Mouse (Mus musculus) heart, postnatal 25 days (tissue): ENCODE results near the gene C1ra. TPM values are rescaled to one million over a fixed set of nuclear protein-coding genes. Genes with fewer than 3 reads are reported as not detected.
A peak's percentile ranks its signal among the peaks of the same experiment; 100 is the strongest.
"Not testable (repeated sequence)": the region's sequence is repeated elsewhere in the genome, so short reads cannot be mapped to it uniquely, and the experiment has no call there.

ENCODE experiments used
- DNase-seq: peaks from one replicate; pipeline ENCODE4 v3.0.0; 2022; ENCODE audit warnings: low spot score
- intact Hi-C: fragments of 180-260 bp; cut with DNase I; formaldehyde crosslinking; loops from one replicate; pipeline ENCODE4 v1.15.1; 2025
- total RNA-seq, 2 experiments: library from RNA; stranded (reverse); gene quantifications; 2 replicates each; pipeline ENCODE4 v1.2.3; 2021

C1ra gene
- total RNA-seq, 2 experiments from 2014 or later: 10.7 to 11.6 TPM

DNA sequence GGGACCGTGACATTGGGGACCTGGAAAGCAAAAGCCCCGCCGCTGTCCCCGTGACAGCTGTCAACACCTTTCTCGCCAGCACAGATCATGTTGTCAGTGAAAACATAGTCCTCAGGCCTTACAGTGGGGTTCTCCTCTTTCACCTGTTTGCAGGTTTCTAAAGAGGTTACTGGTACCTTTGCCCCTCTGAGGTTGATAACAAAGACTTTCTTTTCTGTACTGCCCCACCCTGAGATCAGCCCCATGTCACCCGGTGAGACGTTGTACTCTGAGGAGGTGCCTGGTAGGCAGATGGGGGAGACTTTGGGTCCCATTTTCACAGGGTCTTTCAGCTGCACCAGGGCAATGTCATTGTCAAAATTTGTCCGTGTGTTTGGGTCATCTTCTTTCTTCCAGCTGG lies 18.9 kb downstream of the C1ra start:
- intact Hi-C loops: no loop called here
- no peak for DNase-seq

DNA sequence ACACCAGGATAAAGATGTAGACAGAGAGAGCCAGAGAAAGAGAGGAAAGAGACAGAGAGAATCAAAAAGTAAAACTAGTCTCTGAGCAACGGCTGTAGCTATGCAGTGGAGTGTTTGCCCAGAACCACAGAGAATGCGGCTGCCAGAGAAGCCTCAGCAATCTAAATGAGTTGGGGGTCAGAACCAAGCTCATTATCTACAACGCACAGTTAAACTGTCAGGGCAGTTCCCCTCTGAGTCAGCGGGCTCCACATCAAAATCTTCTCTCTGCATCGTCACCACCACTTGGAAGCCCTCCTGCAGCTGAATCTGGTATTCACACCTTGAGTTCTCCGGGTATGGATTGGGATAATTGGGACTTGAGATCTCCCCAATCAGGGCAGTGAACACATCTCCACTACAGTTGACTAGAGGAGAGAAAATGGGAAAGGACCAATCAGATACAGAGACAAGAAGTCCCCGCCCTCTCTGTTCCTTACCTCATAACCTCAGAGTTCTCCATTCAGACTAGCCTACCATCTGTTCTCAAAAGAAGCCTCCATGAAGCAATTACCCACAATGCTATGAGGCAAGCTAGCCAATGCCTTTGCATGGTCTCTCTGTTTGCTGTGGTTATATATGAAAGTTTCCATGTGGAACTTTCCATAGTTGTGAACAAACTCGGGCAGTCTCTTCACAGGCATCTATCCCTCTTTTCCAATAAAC lies 24.1 kb downstream of the C1ra start:
- intact Hi-C loops, DNase-seq: not testable (repeated sequence)

DNA sequence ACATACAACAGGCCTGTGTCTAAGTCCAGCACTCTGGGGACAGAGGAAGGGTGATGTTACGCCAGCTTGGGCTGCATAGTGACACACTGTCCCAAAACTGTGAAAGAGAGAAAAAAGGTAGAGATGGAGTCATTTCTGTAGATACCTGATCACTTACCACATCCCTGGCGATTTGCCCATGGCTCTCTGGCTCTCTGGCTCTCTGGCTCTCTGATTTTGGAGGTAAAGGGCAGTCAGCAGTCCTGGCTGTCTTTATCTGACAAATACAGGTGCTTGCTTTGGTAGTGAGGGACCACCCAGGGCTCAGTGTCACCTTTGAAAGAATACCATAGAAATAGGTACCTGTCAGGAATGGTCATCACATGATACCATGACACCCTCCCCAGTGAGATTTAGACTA lies 29.0 kb downstream of the C1ra start:
- not testable (repeated sequence) for DNase-seq
- intact Hi-C loops: loop anchor here (5.0 kb wide), 1 partner anchor 49 kb away; the partner anchor contains the start of gene C1rl

DNA sequence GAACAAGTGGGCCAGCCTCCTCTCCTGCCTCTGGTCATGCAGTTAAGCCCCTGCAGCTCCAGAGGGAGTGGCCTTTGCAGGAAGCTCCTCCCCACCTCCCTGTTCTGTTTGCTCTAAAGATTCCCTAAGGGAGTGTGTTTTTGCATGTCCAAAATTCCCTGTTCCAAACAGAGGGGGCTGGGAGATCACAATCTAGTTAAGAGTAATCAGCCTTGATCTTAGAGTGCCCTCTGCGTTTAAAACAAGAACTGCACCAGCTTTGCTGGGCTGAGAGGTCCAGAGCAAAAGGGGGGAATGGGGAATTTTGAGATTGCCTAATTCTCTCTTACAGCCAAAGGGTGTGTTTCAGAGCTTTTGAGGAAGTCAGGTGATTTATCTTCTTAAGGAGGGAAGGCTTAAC lies 30.1 kb downstream of the C1ra start, which contains the start of gene C1s1:
C1s1 (minus strand) TSS at position 76 of the 400 bp plus-strand sequence.
- peak; percentile 14 for DNase-seq
- intact Hi-C loops: loop anchor here (5.0 kb wide), 1 partner anchor 50 kb away; the partner anchor contains the start of gene C1rl

DNA sequence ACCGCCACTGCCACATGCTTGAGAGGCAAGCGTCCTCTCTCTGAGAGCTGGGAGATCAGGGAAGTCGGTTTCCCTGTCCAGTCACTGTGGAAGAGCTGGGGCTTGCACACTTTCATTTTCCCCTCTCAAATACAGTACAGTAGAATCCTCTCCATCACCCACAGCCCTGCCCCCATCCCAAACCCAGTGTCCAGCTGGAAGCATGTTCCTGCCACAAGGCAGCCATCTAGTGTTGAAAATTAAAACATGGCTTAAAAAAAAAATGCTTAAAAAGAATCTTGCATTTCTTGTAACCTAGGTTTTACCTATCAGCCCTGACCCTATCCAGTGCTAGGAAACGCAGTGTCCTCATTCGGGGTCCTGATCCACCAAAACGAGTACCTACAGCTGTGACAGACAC lies 32.3 kb downstream of the C1ra start:
- DNase-seq: no peak
- intact Hi-C loops: loop anchor here (5.0 kb wide), 1 partner anchor 52 kb away; the partner anchor contains the start of gene C1rl

DNA sequence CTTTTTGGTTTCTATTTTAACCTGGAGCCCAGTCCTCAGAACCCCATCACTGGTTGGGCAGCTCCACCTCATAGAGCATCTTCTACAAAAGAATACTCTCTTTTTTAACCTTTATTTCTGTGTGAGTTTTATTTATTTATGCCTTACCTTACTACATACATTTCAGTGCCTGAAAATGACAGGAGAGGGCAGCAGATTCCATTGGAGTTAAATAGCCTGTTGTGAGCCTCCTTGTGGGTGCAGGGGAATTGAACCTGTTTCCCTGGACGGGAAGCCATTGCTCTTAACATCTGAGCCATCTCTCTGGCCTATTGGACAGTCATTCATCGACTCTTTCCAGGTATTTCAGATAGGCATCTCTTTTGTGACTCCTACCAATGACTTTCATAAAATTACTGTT lies 33.2 kb downstream of the C1ra start:
- intact Hi-C loops: no loop called here
- DNase-seq: no peak

DNA sequence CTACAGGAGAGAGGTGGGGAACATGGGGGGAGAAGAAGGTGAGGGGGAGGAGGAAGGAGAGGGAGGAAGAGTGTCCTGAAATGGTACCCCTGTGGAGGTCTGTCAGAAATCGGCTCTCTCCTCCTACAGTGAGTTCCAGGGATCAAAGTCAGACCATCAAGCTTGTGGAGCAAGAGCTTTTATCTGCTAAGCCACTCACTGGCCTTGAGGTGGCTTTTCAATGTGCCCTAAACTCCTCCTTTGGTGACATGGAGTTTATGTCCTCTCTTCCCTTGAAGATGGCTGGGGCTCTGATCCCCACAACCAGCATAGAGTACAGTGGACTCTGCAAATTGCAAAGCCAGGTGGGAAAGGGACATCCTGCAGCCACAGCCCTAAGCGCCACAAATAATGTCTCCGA lies 35.8 kb downstream of the C1ra start:
- intact Hi-C loops, DNase-seq: not testable (repeated sequence)

DNA sequence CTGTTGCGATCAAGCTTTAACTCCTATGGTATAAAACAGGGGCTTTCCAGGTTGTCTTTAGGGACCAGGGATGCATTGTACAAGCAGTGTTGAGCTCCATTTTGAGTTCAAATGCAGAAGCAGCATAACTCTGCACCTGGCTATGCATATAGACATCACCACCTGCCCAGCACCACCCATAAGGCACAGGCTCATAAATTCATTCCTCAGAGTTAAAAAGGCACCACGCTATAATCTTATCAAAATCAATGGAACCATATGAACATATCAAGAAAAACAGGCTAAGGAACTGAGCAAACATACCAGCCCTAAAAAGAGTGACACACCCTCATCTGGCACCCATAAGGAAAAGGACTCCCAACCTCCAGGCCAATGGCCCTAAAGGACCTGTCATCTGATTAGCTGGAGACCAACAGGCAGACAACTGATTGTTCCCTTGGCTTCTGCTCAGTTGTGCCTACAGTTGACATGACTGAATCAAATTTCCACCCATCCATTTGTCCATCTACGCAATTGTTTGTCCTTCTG lies 36.9 kb downstream of the C1ra start:
- intact Hi-C loops: no loop called here
- DNase-seq: no peak

DNA sequence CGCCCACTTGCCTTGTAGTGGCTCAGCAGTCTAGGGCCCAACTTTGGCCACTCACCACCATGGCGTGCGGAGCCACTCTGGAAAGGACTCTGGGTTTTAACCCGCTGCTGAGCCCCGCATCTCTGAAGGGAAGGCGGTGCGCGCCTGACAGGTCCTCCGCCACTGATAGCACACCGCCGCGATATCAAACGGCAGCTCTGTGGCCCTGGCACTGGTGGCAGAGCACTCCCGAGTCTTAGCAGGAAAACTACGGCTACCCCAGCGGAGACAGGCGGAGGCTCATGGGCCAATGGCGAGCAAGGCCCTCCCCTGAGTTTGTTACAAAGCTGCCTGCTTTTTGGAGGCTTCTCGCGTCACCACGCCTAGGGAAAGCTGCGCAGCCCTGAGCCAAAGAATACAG lies 40.6 kb downstream of the C1ra start:
- no peak for DNase-seq
- intact Hi-C loops: no loop called here

DNA sequence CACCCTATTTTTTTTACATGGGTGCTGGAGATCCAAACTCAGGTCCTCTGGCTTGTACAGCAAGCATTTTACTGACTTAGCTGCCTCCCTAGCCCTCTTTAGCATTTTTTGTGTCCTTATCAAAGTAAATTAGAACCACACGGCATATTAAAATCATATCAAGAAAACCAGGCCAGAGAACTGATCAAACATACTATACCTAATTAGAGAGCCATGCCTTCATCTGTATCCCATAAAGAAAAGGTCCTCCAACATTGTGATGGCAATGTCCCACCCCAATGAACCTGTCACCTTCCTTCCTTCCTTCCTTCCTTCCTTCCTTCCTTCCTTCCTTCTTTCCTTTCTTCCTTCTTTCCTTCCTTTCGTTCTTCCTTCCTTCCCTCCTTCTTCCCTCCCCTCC lies 43.8 kb downstream of the C1ra start:
- intact Hi-C loops, DNase-seq: not testable (repeated sequence)

DNA sequence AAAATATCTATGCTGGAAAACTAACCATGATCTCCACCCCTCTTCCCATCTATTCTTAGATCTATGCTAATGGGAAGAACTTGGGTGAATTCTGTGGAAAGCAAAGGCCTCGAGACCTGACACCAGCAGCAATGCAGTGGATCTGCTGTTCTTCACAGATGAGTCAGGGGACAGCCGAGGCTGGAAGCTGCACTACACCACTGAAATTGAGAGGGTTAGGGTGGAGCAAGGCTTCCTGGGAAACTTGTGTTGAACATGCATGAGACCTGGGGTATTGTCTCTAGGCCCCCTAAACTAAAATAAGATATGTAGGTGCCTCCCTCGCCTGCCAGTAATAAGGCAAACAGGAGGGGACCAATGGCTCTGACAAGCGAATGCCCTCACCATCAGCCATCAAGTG lies 49.0 kb downstream of the C1ra start:
- DNase-seq, intact Hi-C loops: not testable (repeated sequence)

DNA sequence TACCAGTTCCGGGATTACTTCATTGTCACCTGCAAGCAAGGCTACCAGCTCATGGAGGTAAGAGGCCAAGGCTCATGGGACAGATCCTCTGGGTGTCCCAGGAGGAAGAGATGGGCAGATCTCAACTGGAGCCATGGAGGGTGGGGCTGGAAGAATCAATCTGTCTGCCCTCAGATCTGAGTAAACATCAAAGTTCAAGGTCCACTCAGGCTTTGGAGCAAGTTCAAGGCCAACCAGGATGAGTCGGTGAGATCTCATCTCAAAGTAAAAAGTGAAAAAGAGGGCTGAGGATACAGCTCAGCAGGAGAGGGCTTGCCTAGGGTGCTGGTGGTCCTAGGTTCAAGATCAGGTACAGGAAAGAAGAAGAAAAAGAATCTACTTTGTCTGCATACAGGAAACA lies 49.4 kb downstream of the C1ra start:
- intact Hi-C loops, DNase-seq: not testable (repeated sequence)

DNA sequence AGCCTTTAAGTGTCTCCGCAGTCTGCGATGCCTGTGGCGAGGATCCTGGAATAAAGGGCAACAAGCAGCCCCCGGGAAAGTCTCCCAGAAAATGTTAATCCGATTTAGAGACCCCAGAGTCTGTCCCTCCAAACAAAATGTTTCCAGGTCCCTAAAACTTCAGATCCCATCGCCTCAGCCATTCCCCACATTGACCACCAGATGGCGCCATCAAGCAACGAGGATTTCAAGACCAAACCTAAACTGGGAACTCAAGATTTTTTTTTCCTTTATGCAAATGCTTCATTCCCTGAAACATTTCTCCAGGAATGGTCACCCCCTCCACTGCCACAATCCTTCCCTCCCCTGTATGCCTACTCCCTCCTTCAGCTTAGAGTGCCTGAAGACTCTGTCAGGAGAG lies 57.8 kb downstream of the C1ra start, which contains the start of gene C1rb:
C1rb (plus strand) TSS at position 269 of the 400 bp plus-strand sequence.
- peak; percentile 12 for DNase-seq
- intact Hi-C loops: loop anchor here (1.0 to 5.0 kb wide), 2 partner anchors 67 to 189 kb away; partner anchors contain the start of gene C1s2

Other genes starting within 250 kb of the C1ra start
- 10 to 100 TPM; 16.4 to 20.0 TPM for gene Cd163, start 207.7 kb upstream of the C1ra start, total RNA-seq
- gene Pex5, start 97.3 kb upstream of the C1ra start, total RNA-seq: 10 to 100 TPM; 26.2 to 26.9 TPM
- gene Clstn3, start 47.6 kb upstream of the C1ra start, total RNA-seq: 1 to 10 TPM in 1 of 2 experiments, under 1 TPM in 1; 0.49 to 1.5 TPM
- gene C1rl, start 19.3 kb upstream of the C1ra start, total RNA-seq: 1 to 10 TPM; 1.1 to 1.3 TPM
- 10 to 100 TPM; 20.2 to 22.7 TPM for gene C1s1, start 30.0 kb downstream of the C1ra start, total RNA-seq
- gene C1rb, start 57.9 kb downstream of the C1ra start, total RNA-seq: 1 to 10 TPM in 1 of 2 experiments, under 1 TPM in 1; 0.95 to 1.3 TPM
- under 1 TPM; 0.48 to 0.62 TPM for gene C1s2, start 123.7 kb downstream of the C1ra start, total RNA-seq
- 10 to 100 TPM; 39.6 to 43.9 TPM for gene Lpcat3, start 150.6 kb downstream of the C1ra start, total RNA-seq
- 10 to 100 TPM; 72.5 to 75.1 TPM for gene Emg1, start 199.8 kb downstream of the C1ra start, total RNA-seq
- 100 to 1,000 TPM; 322 to 323 TPM for gene Phb2, start 199.9 kb downstream of the C1ra start, total RNA-seq
- 1 to 10 TPM; 4.7 TPM for gene Ptpn6, start 226.3 kb downstream of the C1ra start, total RNA-seq
- gene Grcc10, start 229.0 kb downstream of the C1ra start, total RNA-seq: 100 to 1,000 TPM; 274 to 277 TPM
- gene Gm45234, start 243.6 kb downstream of the C1ra start, total RNA-seq: 1 to 10 TPM in 1 of 2 experiments, not detected in 1; 3.8 TPM
- 10 to 100 TPM; 37.0 to 39.7 TPM for gene Atn1, start 244.1 kb downstream of the C1ra start, total RNA-seq